Mouse (Mus musculus) T-helper 1 cell (primary cell): ENCODE data around the gene Pde2a.

Experiments used
- in situ Hi-C: fragments of 300-600 bp; cut with MboI, MseI; formaldehyde crosslinking; loops from one replicate; pipeline ENCODE4 v1.15.1; 2025; ENCODE audit warnings: high pct_unique_total_duplicates

The Pde2a gene

GRCm38 (mm10) chr7:101421529-101421928, at the start of gene Pde2a:
Pde2a (plus strand) TSS chr7:101421691.
- in situ Hi-C loops = no loop called here

GRCm38 (mm10) chr7:101373082-101373481, 48.4 kb upstream of the Pde2a start:
- in situ Hi-C loops = loop anchor here (10.0 kb wide), 1 partner anchor 58 kb away; the partner anchor contains the start of gene Stard10

- in situ Hi-C loops = loop anchor here (10.0 kb wide), 1 partner anchor 59 kb away; the partner anchor contains the start of gene Stard10
These were observed 47.3 kb upstream of the Pde2a start for GRCm38 (mm10) chr7:101374155-101374554.

GRCm38 (mm10) chr7:101376701-101377340, 44.7 kb upstream of the Pde2a start:
- in situ Hi-C loops = loop anchor here (10.0 kb wide), 1 partner anchor 62 kb away; the partner anchor contains the start of gene Stard10

GRCm38 (mm10) chr7:101377741-101378262, 43.7 kb upstream of the Pde2a start:
- in situ Hi-C loops = loop anchor here (10.0 kb wide), 1 partner anchor 63 kb away; the partner anchor contains the start of gene Stard10

GRCm38 (mm10) chr7:101378285-101378684, 43.2 kb upstream of the Pde2a start:
- in situ Hi-C loops = loop anchor here (10.0 kb wide), 1 partner anchor 63 kb away; the partner anchor contains the start of gene Stard10

- in situ Hi-C loops = loop anchor here (10.0 kb wide), 1 partner anchor 64 kb away; the partner anchor contains the start of gene Stard10
These were observed 42.6 kb upstream of the Pde2a start for GRCm38 (mm10) chr7:101378796-101379465.

GRCm38 (mm10) chr7:101379732-101380131, 41.8 kb upstream of the Pde2a start:
- in situ Hi-C loops = loop anchor here (10.0 kb wide), 1 partner anchor 65 kb away; the partner anchor contains the start of gene Stard10

- in situ Hi-C loops = no loop called here
These were observed 40.0 kb upstream of the Pde2a start for GRCm38 (mm10) chr7:101381512-101381911.

- in situ Hi-C loops = no loop called here
These were observed 39.1 kb upstream of the Pde2a start for GRCm38 (mm10) chr7:101382378-101382777.

- in situ Hi-C loops = no loop called here
These were observed 37.7 kb upstream of the Pde2a start for GRCm38 (mm10) chr7:101383756-101384155.

- in situ Hi-C loops = no loop called here
These were observed 36.6 kb upstream of the Pde2a start for GRCm38 (mm10) chr7:101384931-101385330.

GRCm38 (mm10) chr7:101385331-101385733, 36.2 kb upstream of the Pde2a start:
- in situ Hi-C loops = no loop called here

GRCm38 (mm10) chr7:101385866-101386452, 35.5 kb upstream of the Pde2a start:
- in situ Hi-C loops = no loop called here

- in situ Hi-C loops = no loop called here
These were observed 32.2 kb upstream of the Pde2a start for GRCm38 (mm10) chr7:101389256-101389655.

- in situ Hi-C loops = no loop called here
These were observed 29.5 kb upstream of the Pde2a start for GRCm38 (mm10) chr7:101391909-101392479.

GRCm38 (mm10) chr7:101393015-101393414, 28.5 kb upstream of the Pde2a start:
- in situ Hi-C loops = no loop called here

GRCm38 (mm10) chr7:101393694-101394504, 27.6 kb upstream of the Pde2a start:
- in situ Hi-C loops = no loop called here

- in situ Hi-C loops = no loop called here
These were observed 26.9 kb upstream of the Pde2a start for GRCm38 (mm10) chr7:101394569-101394968.

- in situ Hi-C loops = no loop called here
These were observed 26.0 kb upstream of the Pde2a start for GRCm38 (mm10) chr7:101395471-101395870.

- in situ Hi-C loops = no loop called here
These were observed 24.3 kb upstream of the Pde2a start for GRCm38 (mm10) chr7:101397175-101397574.
